Mouse (Mus musculus): ENCODE measurements at regions not wholly inside any gene's neighbourhood (a gene's known extent, or its start where the extent isn't known, plus 50 kb on each side); places are given as distances from the start of the nearest gene placed in this dataset.

DNA sequence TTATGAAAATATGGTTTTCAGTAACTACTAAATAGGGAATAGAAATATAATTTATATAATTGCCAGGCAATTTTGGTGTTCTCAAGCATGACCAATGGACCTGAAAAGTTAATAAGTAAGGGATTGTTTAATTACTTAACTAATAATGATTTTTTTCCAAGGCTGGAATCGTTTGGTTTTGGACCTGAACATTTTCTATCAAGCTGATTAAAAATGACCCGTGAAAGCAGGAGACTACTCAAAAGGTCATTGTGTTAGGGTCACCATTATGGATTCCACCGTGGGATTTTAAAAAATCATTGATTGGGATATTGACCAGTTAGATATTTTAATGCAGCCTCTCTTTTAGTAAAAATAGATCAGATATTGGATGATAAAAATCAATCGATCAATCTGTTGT lies 416.9 kb downstream of the Pik3r1 start:
- H3K27ac ChIP-seq (replicated peaks) = no peak overlapping the region
- 85% methylated on average over 4 of the region's 4 CpGs for WGBS
- no peaks in the 10 kb centered on the region for H3K36me3 ChIP-seq
- no peak for DNase-seq (ENCODE audit: low spot score)
- H3K4me1 ChIP-seq = no peaks in the 10 kb centered on the region
- no peaks in the 10 kb centered on the region for H3K27me3 ChIP-seq (ENCODE audit: low read depth, poor library complexity, severe bottlenecking)
- H3K9me3 ChIP-seq (replicated peaks) = no peaks in the 10 kb centered on the region
- H3K4me3 ChIP-seq = no peak overlapping the region

DNA sequence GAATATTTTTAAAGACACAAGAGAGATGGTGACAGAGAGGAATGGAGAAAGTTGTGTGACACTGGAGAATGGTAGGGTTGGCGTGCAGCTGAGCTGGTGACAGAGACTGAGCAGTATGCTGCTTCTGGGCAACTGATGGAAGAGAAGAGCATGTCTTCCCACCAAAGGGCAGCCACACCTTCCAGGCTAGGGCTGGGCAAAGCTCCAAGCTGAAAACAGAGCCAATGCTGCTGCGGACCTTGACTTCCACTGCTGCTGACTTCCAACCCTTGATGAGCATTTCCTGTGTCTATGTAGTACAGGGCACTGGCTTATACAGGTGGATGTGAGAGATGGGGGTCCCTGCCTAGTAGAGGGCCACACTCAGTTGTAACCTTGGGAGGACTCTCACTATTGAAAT lies 418.7 kb downstream of the Pik3r1 start:
- DNase-seq (ENCODE audit: low spot score) = no peak
- 96% methylated on average over 2 of the region's 2 CpGs for WGBS

DNA sequence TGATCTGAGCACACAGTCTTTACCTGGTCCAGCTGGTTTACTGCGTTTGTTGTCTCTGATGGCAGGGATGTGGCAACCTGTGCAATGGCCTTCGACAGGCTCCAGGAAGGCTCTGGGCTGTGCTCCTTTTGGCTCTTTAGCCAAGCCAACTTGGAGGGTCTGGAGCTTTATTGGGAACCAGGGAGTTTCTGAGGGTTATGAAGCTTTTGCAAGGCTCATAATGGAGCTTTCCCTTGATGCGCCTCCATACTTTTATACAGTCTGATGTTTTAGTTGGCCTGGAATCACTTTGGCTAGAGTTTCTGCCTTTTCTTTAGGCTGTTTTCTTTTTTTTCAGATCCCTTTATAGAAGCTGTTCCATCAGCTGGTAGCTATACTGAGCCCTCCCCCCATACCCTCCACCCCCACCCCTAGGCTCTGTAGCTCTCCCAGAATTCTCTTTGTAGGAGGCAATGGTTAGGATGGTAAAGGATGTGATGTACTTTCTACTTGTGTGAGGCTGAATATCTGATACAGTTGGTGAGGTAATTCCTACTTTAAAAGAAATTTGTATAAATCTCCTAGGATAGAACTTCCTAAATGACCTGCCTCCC lies 429.6 kb downstream of the Pik3r1 start:
- Histone ChIP-seq H3K36me3 (no peaks in the 10 kb centered on the region), H3K9me3 (replicated peaks) (no peaks in the 10 kb centered on the region), H3K27me3 (ENCODE audit: low read depth, poor library complexity, severe bottlenecking) (no peaks in the 10 kb centered on the region), H3K4me3 (no peak overlapping the region), H3K27ac (replicated peaks) (no peak overlapping the region), H3K4me1 (no peaks in the 10 kb centered on the region)
- WGBS = 90% methylated on average over 3 of the region's 3 CpGs
- DNase-seq (ENCODE audit: low spot score) = no peak

More for the DNA sequence above, 418.7 kb downstream of the Pik3r1 start:
- H3K27me3 ChIP-seq (ENCODE audit: low read depth, poor library complexity, severe bottlenecking) = no peaks in the 10 kb centered on the region
- no peak overlapping the region for H3K4me3 ChIP-seq
- H3K4me1 ChIP-seq = peaks cover 2% of the 10 kb centered on the region
- no peak overlapping the region for H3K27ac ChIP-seq (replicated peaks)
- H3K36me3 ChIP-seq = no peaks in the 10 kb centered on the region
- no peaks in the 10 kb centered on the region for H3K9me3 ChIP-seq (replicated peaks)

DNA sequence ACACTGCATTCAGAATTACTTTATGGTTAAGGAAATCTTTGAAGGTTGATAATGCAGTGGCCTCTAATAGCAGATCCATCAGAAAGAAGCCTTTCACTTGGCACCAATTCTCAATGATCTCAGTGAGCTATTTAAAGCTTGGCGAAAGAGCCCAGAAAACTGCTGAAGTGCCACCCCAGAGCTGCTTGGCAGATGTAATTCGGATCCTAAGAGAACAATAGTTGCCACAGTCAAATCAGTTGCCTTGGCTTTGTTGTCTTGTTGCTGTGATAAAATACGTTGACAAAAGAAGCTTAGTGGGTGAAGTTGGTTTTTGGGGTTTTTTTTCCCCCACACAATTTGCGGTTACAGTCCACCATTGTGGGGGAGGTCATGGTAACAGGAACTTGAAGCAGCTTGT lies 449.4 kb downstream of the Pik3r1 start:
- H3K36me3 ChIP-seq = no peaks in the 10 kb centered on the region
- H3K4me1 ChIP-seq = no peaks in the 10 kb centered on the region
- H3K4me3 ChIP-seq = no peak overlapping the region
- 80% methylated on average over 4 of the region's 4 CpGs for WGBS
- H3K27me3 ChIP-seq (ENCODE audit: low read depth, poor library complexity, severe bottlenecking) = no peaks in the 10 kb centered on the region
- H3K27ac ChIP-seq (replicated peaks) = no peak overlapping the region
- DNase-seq (ENCODE audit: low spot score) = no peak
- H3K9me3 ChIP-seq (replicated peaks) = no peaks in the 10 kb centered on the region

DNA sequence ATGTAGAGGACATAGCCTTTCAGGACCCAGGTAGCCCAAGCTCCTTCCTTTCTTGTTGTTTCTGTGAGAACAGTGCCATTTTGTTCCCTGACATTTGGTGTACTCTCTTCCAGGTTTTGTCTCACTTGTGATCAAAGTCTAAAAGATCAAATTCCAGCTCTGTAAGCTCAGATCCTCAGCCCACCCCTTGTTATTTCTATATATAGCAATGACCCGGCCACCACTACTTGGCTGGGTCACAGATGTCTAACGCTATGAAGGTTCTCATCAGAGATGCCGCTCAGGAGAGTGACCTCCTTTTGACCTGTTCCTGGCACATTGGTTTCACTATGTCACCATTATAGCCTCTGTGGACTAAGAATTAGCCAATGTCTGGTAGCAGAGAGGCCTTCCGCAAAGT lies 451.7 kb downstream of the Pik3r1 start:
- Histone ChIP-seq H3K36me3 (no peaks in the 10 kb centered on the region), H3K4me1 (no peaks in the 10 kb centered on the region), H3K9me3 (replicated peaks) (no peaks in the 10 kb centered on the region), H3K27me3 (ENCODE audit: low read depth, poor library complexity, severe bottlenecking) (no peaks in the 10 kb centered on the region), H3K27ac (replicated peaks) (no peak overlapping the region), H3K4me3 (no peak overlapping the region)
- no peak for DNase-seq (ENCODE audit: low spot score)
- WGBS = 86% methylated on average over 4 of the region's 4 CpGs

DNA sequence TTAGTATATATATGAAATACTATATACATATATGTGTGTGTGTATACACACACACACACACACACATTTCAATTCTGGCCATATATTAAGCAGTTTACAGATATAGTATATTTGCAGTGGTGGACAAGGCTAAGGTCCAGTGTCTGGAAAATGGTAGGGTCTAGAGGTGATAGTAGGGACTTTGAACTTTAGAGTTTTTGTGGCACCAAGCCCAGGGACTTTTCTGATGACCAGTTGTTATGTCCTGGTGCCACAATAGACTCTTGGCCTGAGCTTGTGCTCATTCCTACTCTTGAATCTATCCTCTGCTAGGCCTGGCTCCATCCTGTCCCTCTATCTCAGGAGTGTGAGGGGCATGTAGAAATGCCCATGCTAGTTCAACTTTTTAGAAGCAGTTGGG lies 454.0 kb downstream of the Pik3r1 start:
- Histone ChIP-seq H3K4me3 (no peak overlapping the region), H3K4me1 (no peaks in the 10 kb centered on the region), H3K27ac (replicated peaks) (no peak overlapping the region), H3K9me3 (replicated peaks) (no peaks in the 10 kb centered on the region), H3K27me3 (ENCODE audit: low read depth, poor library complexity, severe bottlenecking) (no peaks in the 10 kb centered on the region), H3K36me3 (no peaks in the 10 kb centered on the region)
- DNase-seq (ENCODE audit: low spot score) = no peak

DNA sequence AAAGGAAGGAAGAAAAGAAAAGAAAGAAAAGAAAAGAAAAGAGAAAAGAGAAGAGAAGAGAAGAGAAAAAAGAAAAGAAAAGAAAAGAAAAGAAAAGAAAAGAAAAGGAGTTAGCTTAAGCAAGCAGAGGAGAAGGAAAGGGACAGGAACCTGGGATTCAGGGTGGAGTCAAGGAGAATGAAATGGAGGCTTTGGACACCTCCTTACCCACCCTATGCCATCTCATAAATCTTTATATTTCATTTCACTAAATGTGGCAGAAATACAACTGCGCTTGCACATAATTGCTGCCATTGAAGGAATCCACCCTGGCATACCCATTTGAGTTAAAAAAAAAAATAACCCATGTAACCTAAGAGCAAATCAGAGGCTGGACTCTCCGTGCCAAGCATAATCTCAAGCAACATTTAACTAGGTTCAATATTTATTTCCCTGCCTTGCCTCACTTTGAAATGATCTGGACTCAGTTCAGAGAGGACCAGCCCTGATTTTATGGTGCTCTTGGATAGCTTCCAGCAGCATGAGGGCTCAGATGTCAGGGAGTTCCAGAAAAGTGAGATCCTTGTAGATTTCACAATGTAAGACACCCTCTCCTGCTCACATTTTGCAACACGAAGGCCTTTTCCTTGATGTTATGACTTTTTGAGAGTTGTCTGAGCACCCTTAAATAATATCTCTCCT lies 456.2 kb downstream of the Pik3r1 start:
- H3K36me3 ChIP-seq = no peaks in the 10 kb centered on the region
- no peaks in the 10 kb centered on the region for H3K4me1 ChIP-seq
- H3K4me3 ChIP-seq = no peak overlapping the region
- no peaks in the 10 kb centered on the region for H3K27me3 ChIP-seq (ENCODE audit: low read depth, poor library complexity, severe bottlenecking)
- WGBS = 94% methylated on average over 3 of the region's 3 CpGs
- no peaks in the 10 kb centered on the region for H3K9me3 ChIP-seq (replicated peaks)
- no peak for DNase-seq (ENCODE audit: low spot score)
- H3K27ac ChIP-seq (replicated peaks) = no peak overlapping the region

DNA sequence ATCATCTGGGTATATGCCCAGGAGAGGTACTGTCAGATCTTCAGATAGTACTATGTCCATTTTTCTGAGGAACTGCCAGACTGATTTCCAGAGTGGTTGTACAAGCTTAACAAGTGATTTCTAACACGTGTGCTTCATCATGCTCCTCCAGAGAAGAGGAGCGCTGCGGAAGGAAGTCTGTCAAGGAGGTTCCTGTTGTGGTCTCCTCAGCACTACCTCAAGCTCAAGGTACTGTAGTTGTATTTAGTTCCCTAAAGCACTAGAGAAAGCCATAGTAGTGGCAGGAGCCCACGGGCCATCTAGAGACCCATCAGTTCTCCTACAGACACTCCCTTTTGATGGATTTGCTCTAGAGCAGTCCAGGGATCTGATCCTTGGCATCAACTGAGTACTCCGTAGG lies 459.3 kb downstream of the Pik3r1 start:
- Histone ChIP-seq H3K9me3 (replicated peaks) (no peaks in the 10 kb centered on the region), H3K36me3 (no peaks in the 10 kb centered on the region), H3K4me3 (no peak overlapping the region), H3K27me3 (ENCODE audit: low read depth, poor library complexity, severe bottlenecking) (no peaks in the 10 kb centered on the region), H3K27ac (replicated peaks) (no peak overlapping the region), H3K4me1 (no peaks in the 10 kb centered on the region)
- DNase-seq (ENCODE audit: low spot score) = no peak
- WGBS = 90% methylated on average over 5 of the region's 5 CpGs

DNA sequence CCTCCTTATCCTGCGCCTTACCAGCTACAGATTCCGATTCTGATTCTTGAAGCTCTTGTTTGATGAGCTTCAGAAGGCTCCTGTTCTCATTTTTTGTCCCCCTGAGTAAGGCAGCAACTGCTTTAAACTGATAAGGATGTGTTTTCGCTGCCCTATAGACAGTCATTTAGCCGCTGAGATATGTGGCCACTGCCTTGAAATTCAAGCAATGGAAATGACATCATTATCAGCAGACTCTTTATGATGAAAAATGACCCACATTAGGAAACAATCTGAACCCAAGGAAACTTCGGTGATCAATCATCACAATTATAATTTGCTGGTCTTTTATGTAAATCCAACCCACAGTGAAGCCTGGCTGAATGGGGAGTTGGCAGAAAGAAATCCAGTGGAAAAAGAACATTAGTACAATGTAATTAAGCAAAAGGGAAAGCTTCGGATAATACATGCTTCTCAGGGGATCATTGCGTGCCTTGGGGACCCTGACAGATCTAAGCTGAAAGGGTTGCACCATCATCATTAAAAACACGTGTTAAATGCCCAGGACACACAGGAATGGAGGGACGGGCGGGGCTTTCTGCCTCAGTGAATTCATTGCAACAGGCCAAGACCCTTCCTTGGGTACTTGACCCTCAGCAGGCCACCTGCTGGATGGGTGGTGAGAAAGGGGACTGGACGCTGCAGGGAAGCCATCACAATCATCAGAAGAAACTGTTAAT lies 462.2 kb downstream of the Pik3r1 start:
- Histone ChIP-seq H3K27ac (replicated peaks) (no peak overlapping the region), H3K4me1 (no peaks in the 10 kb centered on the region), H3K36me3 (no peaks in the 10 kb centered on the region), H3K27me3 (ENCODE audit: low read depth, poor library complexity, severe bottlenecking) (no peaks in the 10 kb centered on the region), H3K9me3 (replicated peaks) (no peaks in the 10 kb centered on the region), H3K4me3 (no peak overlapping the region)
- DNase-seq (ENCODE audit: low spot score) = no peak
- 80% methylated on average over 11 of the region's 11 CpGs for whole genome bisulfite sequencing

DNA sequence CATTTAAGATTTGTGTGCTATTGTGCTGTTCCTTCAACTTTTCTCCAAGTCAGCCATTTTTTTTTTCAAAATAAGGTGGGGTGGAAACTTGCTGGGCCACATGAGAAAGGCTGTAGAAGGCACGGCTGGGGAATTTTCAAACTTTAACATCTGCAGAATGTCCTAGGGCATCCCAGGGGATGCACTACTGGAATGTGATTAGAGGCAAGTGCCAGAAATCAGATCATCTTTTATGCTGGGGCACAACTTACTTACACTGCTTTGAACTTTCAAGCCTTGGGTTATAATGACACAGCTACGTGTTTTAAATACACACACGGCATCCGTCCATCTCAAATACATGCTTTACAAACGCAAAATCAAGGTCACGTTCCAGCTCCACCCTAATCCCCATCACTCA lies 463.0 kb downstream of the Pik3r1 start:
- H3K27me3 ChIP-seq (ENCODE audit: low read depth, poor library complexity, severe bottlenecking) = no peaks in the 10 kb centered on the region
- no peaks in the 10 kb centered on the region for H3K4me1 ChIP-seq
- no peaks in the 10 kb centered on the region for H3K9me3 ChIP-seq (replicated peaks)
- H3K4me3 ChIP-seq = no peak overlapping the region
- H3K36me3 ChIP-seq = no peaks in the 10 kb centered on the region
- no peak overlapping the region for H3K27ac ChIP-seq (replicated peaks)
- 85% methylated on average over 6 of the region's 6 CpGs for WGBS
- DNase-seq (ENCODE audit: low spot score) = no peak

DNA sequence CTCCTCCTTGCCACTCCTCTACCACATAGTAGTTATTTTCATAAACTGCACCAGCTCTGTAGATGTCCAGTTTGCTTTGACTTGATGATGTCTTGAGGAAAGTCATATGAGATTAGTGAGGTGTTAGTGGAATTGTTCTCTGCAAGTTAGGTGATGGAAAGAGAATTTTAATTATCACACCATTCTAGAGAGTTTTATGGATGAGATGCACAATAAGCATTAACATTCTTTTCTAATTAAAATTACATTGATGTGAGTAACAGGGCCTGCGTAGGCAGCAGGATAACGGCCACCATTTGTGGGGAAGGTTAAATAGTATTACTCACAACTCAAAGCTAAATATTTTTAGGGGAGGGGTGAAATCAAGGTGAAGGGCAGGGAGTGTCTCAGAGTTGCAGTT lies 466.7 kb downstream of the Pik3r1 start:
- Histone ChIP-seq H3K36me3 (no peaks in the 10 kb centered on the region), H3K27me3 (ENCODE audit: low read depth, poor library complexity, severe bottlenecking) (no peaks in the 10 kb centered on the region), H3K4me3 (no peak overlapping the region), H3K4me1 (no peaks in the 10 kb centered on the region), H3K27ac (replicated peaks) (no peak overlapping the region), H3K9me3 (replicated peaks) (no peaks in the 10 kb centered on the region)
- DNase-seq (ENCODE audit: low spot score) = no peak
- WGBS = 96% methylated on average over 2 of the region's 2 CpGs

DNA sequence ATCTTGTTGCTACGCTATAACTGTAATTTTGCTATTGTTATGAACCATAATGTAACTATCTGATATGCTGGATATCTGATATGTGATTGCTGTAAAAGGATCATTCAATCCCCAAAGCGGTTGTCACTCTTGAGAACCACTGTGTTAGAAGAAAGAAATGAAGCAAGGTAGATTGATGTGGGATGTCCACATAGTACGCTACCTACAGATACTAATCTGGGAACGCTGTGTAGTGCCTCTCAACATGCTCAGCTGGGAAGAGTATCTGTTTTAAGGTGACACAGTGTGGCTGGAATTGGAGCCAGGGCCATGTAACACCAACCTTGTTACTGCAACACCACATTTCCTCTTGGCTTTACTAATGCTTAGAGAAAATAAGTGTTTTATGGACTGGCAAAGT lies 456.2 kb upstream of the Slc30a5 start:
- no peaks in the 10 kb centered on the region for H3K36me3 ChIP-seq
- no peak overlapping the region for H3K4me3 ChIP-seq
- no peak for DNase-seq (ENCODE audit: low spot score)
- no peaks in the 10 kb centered on the region for H3K27me3 ChIP-seq (ENCODE audit: low read depth, poor library complexity, severe bottlenecking)
- H3K9me3 ChIP-seq (replicated peaks) = no peaks in the 10 kb centered on the region
- WGBS = 93% methylated on average over 4 of the region's 4 CpGs
- no peak overlapping the region for H3K27ac ChIP-seq (replicated peaks)
- H3K4me1 ChIP-seq = peaks cover 10% of the 10 kb centered on the region

DNA sequence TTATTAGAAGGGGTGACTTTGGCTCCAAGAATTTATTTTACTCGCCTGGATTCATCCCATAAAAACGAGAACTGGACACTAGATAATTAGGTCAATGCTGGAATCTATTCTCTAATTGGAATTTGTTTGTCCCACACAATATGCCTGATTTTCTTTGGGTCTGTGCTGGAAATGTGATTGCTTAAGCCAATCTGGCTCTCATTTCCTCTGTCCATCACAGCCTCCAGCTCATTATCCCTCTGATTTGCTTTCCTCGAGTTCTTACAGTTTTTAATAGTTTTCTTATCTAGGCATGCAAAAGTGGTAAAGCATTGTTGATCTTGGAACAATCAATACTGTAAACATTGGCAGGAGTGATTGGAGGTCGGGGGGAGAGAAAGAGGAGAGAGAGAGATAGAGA lies 453.9 kb upstream of the Slc30a5 start:
- H3K4me3 ChIP-seq = no peak overlapping the region
- no peak for DNase-seq (ENCODE audit: low spot score)
- H3K27me3 ChIP-seq (ENCODE audit: low read depth, poor library complexity, severe bottlenecking) = no peaks in the 10 kb centered on the region
- H3K9me3 ChIP-seq (replicated peaks) = 0 out of 2 replicates have a peak, but pooled peaks cover 3% of the 10 kb centered on the region
- H3K4me1 ChIP-seq = peaks cover 10% of the 10 kb centered on the region
- 75% methylated on average over 4 of the region's 4 CpGs for WGBS
- no peak overlapping the region for H3K27ac ChIP-seq (replicated peaks)
- H3K36me3 ChIP-seq = no peaks in the 10 kb centered on the region

Data from midbrain, embryonic 10.5 days (tissue).